In the genomic region with DNA sequence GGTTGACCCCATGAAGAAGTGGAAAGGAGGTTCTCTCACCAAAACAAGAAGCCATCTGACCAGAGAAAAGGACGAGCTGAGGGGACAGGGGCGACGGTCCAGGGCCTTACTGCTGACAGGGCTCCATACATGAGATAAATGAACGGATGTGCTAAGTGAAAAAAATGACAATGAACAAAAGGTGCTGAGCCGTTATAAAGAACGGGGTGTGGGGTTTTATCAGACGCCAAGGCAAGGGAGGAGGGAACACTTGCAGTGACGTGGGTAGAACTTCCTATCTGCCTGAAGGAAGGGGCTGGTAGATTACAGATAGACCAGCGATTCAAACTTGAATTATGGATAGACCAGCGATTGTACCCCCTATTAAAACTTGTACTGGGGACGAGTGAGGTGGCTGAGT, we compare ENCODE assay signal across 14 mouse cellular contexts. TPM values are rescaled to one million over a fixed set of nuclear protein-coding genes. Genes with fewer than 3 reads are reported as not detected.
DNase-seq lines count a peak whose midpoint lies in the region; ATAC-seq and TF ChIP-seq lines count a peak whose summit lies in the region.
"Had no signal": no experiment of that assay in that cellular context is flagged by ENCODE, and none has a peak within 500 bp of the region (broad histone marks: within the 10 kb centered on the region; RNA-seq: fewer than 3 reads in every experiment).

No protein-coding gene starts in this region.

- H3K4me2 ChIP-seq in heart, embryonic 15.5 days = no peak overlapping the region
- peak overlapping the region; percentile 42 for H3K4me2 ChIP-seq in liver, postnatal 0 days (ENCODE audit: low read depth, low read length)
- no peak overlapping the region for H3K4me2 ChIP-seq in forebrain, embryonic 12.5 days

- peak overlapping the region; percentile 55; the same call in 1 of the 2 replicates for H3K4me3 ChIP-seq in G1E (ENCODE audit: low read depth, low read length)
- H3K4me3 ChIP-seq in heart, embryonic 15.5 days = no peak overlapping the region
- H3K4me3 ChIP-seq in liver, postnatal 0 days (ENCODE audit: low read depth, low read length) = no peak overlapping the region
- no peak overlapping the region for H3K4me3 ChIP-seq in forebrain, embryonic 12.5 days (replicated peaks)
- H3K4me3 ChIP-seq: forebrain, embryonic 10.5 days had no signal

- peaks cover 30% of the 10 kb centered on the region for H3K36me3 ChIP-seq in G1E (replicated peaks)
- H3K36me3 ChIP-seq in heart, embryonic 15.5 days = no peaks in the 10 kb centered on the region
- no peaks in the 10 kb centered on the region for H3K36me3 ChIP-seq in liver, postnatal 0 days (replicated peaks; ENCODE audit: insufficient read depth, low read length)
- 0 out of 2 replicates have a peak, but pooled peaks cover under 1% of the 10 kb centered on the region for H3K36me3 ChIP-seq in forebrain, embryonic 12.5 days (replicated peaks)

- WGBS in heart, embryonic 15.5 days = 50% methylated on average over 11 of the region's 11 CpGs
- 48% methylated on average over 11 of the region's 11 CpGs for WGBS in liver, postnatal 0 days (ENCODE audit: insufficient replicate concordance)
- WGBS in forebrain, embryonic 12.5 days = 85% methylated on average over 11 of the region's 11 CpGs

- H3K27me3 ChIP-seq in G1E (ENCODE audit: insufficient read depth, low read length) = no peaks in the 10 kb centered on the region
- H3K27me3 ChIP-seq in heart, embryonic 15.5 days = no peaks in the 10 kb centered on the region
- H3K27me3 ChIP-seq in liver, postnatal 0 days (ENCODE audit: insufficient read depth, low read length) = no peaks in the 10 kb centered on the region
- no peaks in the 10 kb centered on the region for H3K27me3 ChIP-seq in forebrain, embryonic 12.5 days

- ATAC-seq in G1E (ENCODE audit: extremely low read depth, insufficient number of reproducible peaks, low FRiP score, poor library complexity, severe bottlenecking) = peak; percentile 78
- ATAC-seq in heart, embryonic 15.5 days (replicated peaks; ENCODE audit: insufficient number of reproducible peaks, insufficient read depth, low FRiP score, low read depth) = no peak
- ATAC-seq in liver, postnatal 0 days = peak; percentile 74
- ATAC-seq in forebrain, embryonic 12.5 days (ENCODE audit: low FRiP score) = no peak

- no peak overlapping the region for H3K9ac ChIP-seq in heart, embryonic 15.5 days
- H3K9ac ChIP-seq in liver, postnatal 0 days (replicated peaks) = no peak overlapping the region
- no peak overlapping the region for H3K9ac ChIP-seq in forebrain, embryonic 12.5 days

- H3K4me1 ChIP-seq in G1E (ENCODE audit: insufficient read depth, low read depth, low read length) = peaks cover 35% of the 10 kb centered on the region
- H3K4me1 ChIP-seq in heart, embryonic 15.5 days (replicated peaks) = peaks cover 36% of the 10 kb centered on the region
- H3K4me1 ChIP-seq in liver, postnatal 0 days (ENCODE audit: insufficient read depth) = 0 out of 2 replicates have a peak, but pooled peaks cover 2% of the 10 kb centered on the region
- 0 out of 2 replicates have a peak, but pooled peaks cover 6% of the 10 kb centered on the region for H3K4me1 ChIP-seq in forebrain, embryonic 12.5 days
- H3K4me1 ChIP-seq: forebrain, embryonic 10.5 days had no signal

- no peaks in the 10 kb centered on the region for H3K9me3 ChIP-seq in G1E (replicated peaks)
- no peaks in the 10 kb centered on the region for H3K9me3 ChIP-seq in heart, embryonic 15.5 days (replicated peaks)
- no peaks in the 10 kb centered on the region for H3K9me3 ChIP-seq in liver, postnatal 0 days (ENCODE audit: low read length)
- H3K9me3 ChIP-seq in forebrain, embryonic 12.5 days = no peaks in the 10 kb centered on the region
- H3K9me3 ChIP-seq: forebrain, embryonic 10.5 days had no signal

- no peak for TF ChIP-seq CTCF in G1E (IDR thresholded peaks at IDR 0.05; ENCODE audit: low read depth, low read length)
- TF ChIP-seq CTCF in liver, postnatal 0 days (IDR thresholded peaks at IDR 0.05; ENCODE audit: low read depth) = no peak

- H3K27ac ChIP-seq in heart, embryonic 15.5 days = peak overlapping the region; percentile 68
- H3K27ac ChIP-seq in liver, postnatal 0 days (ENCODE audit: low read depth) = peak overlapping the region; percentile 45; the same call in 1 of the 2 replicates
- H3K27ac ChIP-seq in forebrain, embryonic 12.5 days = no peak overlapping the region
- H3K27ac ChIP-seq: forebrain, embryonic 10.5 days had no signal

- DNase-seq in G1E (ENCODE audit: low spot score) (peak; percentile 57), MEL-GATA-1-ER (ENCODE audit: extremely low read depth, low read depth) (peak; percentile 66)
- no peak for DNase-seq in liver, postnatal 0 days
- no peak for DNase-seq in thymus, adult 18-20 months
- no peak for DNase-seq in urinary bladder, adult 2 months (ENCODE audit: low spot score)
- DNase-seq in right cerebral cortex, adult 2 months (ENCODE audit: low spot score in 2 of 2) = no peak
- DNase-seq: adrenal gland, postnatal 14 days; cerebellum, adult 2 months; kidney, adult 18-20 months; right cerebral cortex, postnatal 14 days; thymus, adult 2 months had no signal

- TF ChIP-seq EP300 in liver, postnatal 0 days (IDR thresholded peaks at IDR 0.05; ENCODE audit: low read depth) = peak; percentile 88

RNA-seq across cellular contexts. Expression of a gene that starts 12.6 kb away (rescaled TPM):
- total RNA-seq in G1E (2014; fragmentation: Nextera tagmentation) (10.5 and 17.4 TPM in 2 replicates), G1E (2017) (5.9 and 6.7 TPM in 2 replicates)
- 2.5 and 3.3 TPM in 2 replicates for polyA plus RNA-seq in G1E (2012)
- polyA plus RNA-seq in heart, embryonic 15.5 days (2015; fragmentation: Nextera tagmentation; extraction: Ambion mirVana) = 3.4 and 4.4 TPM in 2 replicates
- 0.77 and 0.92 TPM in 2 replicates for polyA plus RNA-seq in liver, postnatal 0 days (2015; fragmentation: Nextera tagmentation; extraction: Ambion mirVana)
- polyA plus RNA-seq in forebrain, embryonic 12.5 days (2016; fragmentation: Nextera tagmentation; extraction: Ambion mirVana) = 5.7 and 5.9 TPM in 2 replicates
- 6.9 and 7.0 TPM in 2 replicates for polyA plus RNA-seq in urinary bladder, adult 2 months (2012; rRNA removed)

RNA-seq across cellular contexts. Expression of a gene that starts 26.6 kb away (rescaled TPM):
- total RNA-seq in G1E (2014; fragmentation: Nextera tagmentation) (47.6 and 48.8 TPM in 2 replicates), G1E (2017) (22.8 and 36.1 TPM in 2 replicates)
- 62.8 and 65.5 TPM in 2 replicates for polyA plus RNA-seq in G1E (2012)
- polyA plus RNA-seq in heart, embryonic 15.5 days (2015; fragmentation: Nextera tagmentation; extraction: Ambion mirVana) = 21.9 and 31.0 TPM in 2 replicates
- 6.3 and 7.2 TPM in 2 replicates for polyA plus RNA-seq in liver, postnatal 0 days (2015; fragmentation: Nextera tagmentation; extraction: Ambion mirVana)
- polyA plus RNA-seq in forebrain, embryonic 12.5 days (2016; fragmentation: Nextera tagmentation; extraction: Ambion mirVana) = 71.8 and 73.8 TPM in 2 replicates
- 74.4 and 89.9 TPM in 2 replicates for polyA plus RNA-seq in urinary bladder, adult 2 months (2012; rRNA removed)

Comparison
In these comparisons a context has a peak if more than half of its experiments do, and no peak if none do; other contexts are left out.
1. ATAC-seq: peak in G1E (single experiment) and liver, postnatal 0 days (single experiment); none in heart, embryonic 15.5 days (single experiment) and forebrain, embryonic 12.5 days (single experiment).
2. DNase-seq: peak in G1E (single experiment) and MEL-GATA-1-ER (single experiment); none in liver, postnatal 0 days (single experiment), thymus, adult 18-20 months (0 of 2), urinary bladder, adult 2 months (single experiment) and right cerebral cortex, adult 2 months (0 of 2).